Mouse (Mus musculus) spleen, adult 2 months (tissue): ENCODE results near the gene Gm10643. TPM values are rescaled to one million over a fixed set of nuclear protein-coding genes. Genes with fewer than 3 reads are reported as not detected.

Experiments used
- DNase-seq, 2 experiments: peaks; one replicate each; pipeline versions ENCODE4 v3.0.0 to v3.0.0-alpha.2; 2012 to 2021; ENCODE audit warnings: low spot score in 2 of 2, low read depth in 1 of 2
- H3K27ac ChIP-seq: fragments of 200-500 bp; 2 replicates; pipeline ENCODE4 v1.5.1; 2012; ENCODE audit warnings: low read length, inconsistent platforms; ENCODE audit not compliant: insufficient read depth
- H3K27me3 ChIP-seq: fragments of 200-500 bp; 2 replicates; pipeline ENCODE4 v1.6.1; 2012; ENCODE audit warnings: mild to moderate bottlenecking, moderate library complexity, low read length, inconsistent platforms; ENCODE audit not compliant: control insufficient read depth, insufficient read depth
- H3K36me3 ChIP-seq: fragments of 200-500 bp; 2 replicates; pipeline ENCODE4 v1.6.1; 2012; ENCODE audit warnings: mild to moderate bottlenecking, low read length, inconsistent platforms; ENCODE audit not compliant: control insufficient read depth, insufficient read depth
- H3K4me1 ChIP-seq: fragments of 200-500 bp; 2 replicates; pipeline ENCODE4 v1.6.1; 2011; ENCODE audit warnings: inconsistent platforms; ENCODE audit not compliant: control insufficient read depth, insufficient read depth, insufficient read length
- H3K4me3 ChIP-seq: fragments of 200-500 bp; 2 replicates; pipeline ENCODE4 v1.5.1; 2011; ENCODE audit warnings: mild to moderate bottlenecking, inconsistent platforms; ENCODE audit not compliant: insufficient read depth, insufficient read length; ENCODE audit errors: extremely low read depth
- CTCF ChIP-seq: fragments of 200-500 bp; IDR thresholded peaks from 2 replicates; pipeline ENCODE4 v1.5.1; 2011; ENCODE audit warnings: mild to moderate bottlenecking, inconsistent platforms; ENCODE audit not compliant: insufficient read depth, insufficient read length, insufficient replicate concordance; ENCODE audit errors: extremely low read depth
- POLR2A ChIP-seq: fragments of 200-500 bp; IDR thresholded peaks from 2 replicates; pipeline ENCODE4 v1.6.1; 2011; ENCODE audit warnings: low read depth, low read length, inconsistent platforms
- WGBS: fragments of 180-500 bp; shearing (Covaris S2); methylation state at CpG from one replicate; pipeline ENCODE4 v1.1.7; 2018; 5-methylcytosine and 5-hydroxymethylcytosine counted together
- polyA plus RNA-seq: library from polyadenylated mRNA; depleted of rRNA; stranded (reverse); fragments of >200 nt; gene quantifications from 2 replicates; pipeline ENCODE4 v1.2.3, GENCODE M21; 2012

Gm10643 gene
- polyA plus RNA-seq, 1 experiment = 0.35 TPM

- Histone ChIP-seq H3K4me1 (peaks cover 26% of the 10 kb centered on the region), H3K27me3 (no peaks in the 10 kb centered on the region), H3K36me3 (no peaks in the 10 kb centered on the region), H3K27ac (peak overlapping the region; percentile 16; the same call in 1 of the 2 replicates), H3K4me3 (no peak overlapping the region)
- TF ChIP-seq POLR2A (no peak), CTCF (no peak)
- DNase-seq = no peak
- 81% methylated on average over 7 of the region's 7 CpGs for WGBS
These were observed 3.0 kb upstream of the Gm10643 start for GRCm38 (mm10) chr8:84067911-84068310.

GRCm38 (mm10) chr8:84067047-84067573, 2.2 kb upstream of the Gm10643 start:
- H3K4me3 ChIP-seq = peak overlapping the region; percentile 73
- 2% methylated on average over 53 of the region's 58 CpGs for WGBS
- H3K27ac ChIP-seq = peak overlapping the region; percentile 85
- H3K27me3 ChIP-seq = no peaks in the 10 kb centered on the region
- peak; percentile 78 to 96 for DNase-seq
- TF ChIP-seq POLR2A (peak; percentile 53), CTCF (no peak)
- H3K4me1 ChIP-seq = peaks cover 21% of the 10 kb centered on the region
- H3K36me3 ChIP-seq = no peaks in the 10 kb centered on the region

GRCm38 (mm10) chr8:84066291-84066930, 1.5 kb upstream of the Gm10643 start, which contains the start of gene Rfx1:
Gene Rfx1, plus strand, starts transcription at chr8:84066834.
- H3K27ac ChIP-seq = peak within 1 kb of the TSS; percentile 95
- peak within 1 kb of the TSS; percentile 73 for H3K4me3 ChIP-seq
- WGBS = under 1% methylated on average over 51 of the region's 51 CpGs
- peaks cover 21% of the 10 kb centered on the region for H3K4me1 ChIP-seq
- no peaks in the 10 kb centered on the region for H3K27me3 ChIP-seq
- peak; percentile 99 to 100 for DNase-seq
- TF ChIP-seq POLR2A (peak; percentile 81), CTCF (no peak)
- no peaks in the 10 kb centered on the region for H3K36me3 ChIP-seq

GRCm38 (mm10) chr8:84065457-84066072, 628 bp upstream of the Gm10643 start:
- no peak for DNase-seq
- WGBS = 12% methylated on average over 5 of the region's 5 CpGs

GRCm38 (mm10) chr8:84063861-84064610, 901 bp downstream of the Gm10643 start:
- Histone ChIP-seq H3K36me3 (no peaks in the 10 kb centered on the region), H3K27ac (peak overlapping the region; percentile 97), H3K27me3 (no peaks in the 10 kb centered on the region), H3K4me3 (no peak overlapping the region), H3K4me1 (peaks cover 19% of the 10 kb centered on the region)
- WGBS = 11% methylated on average over 8 of the region's 8 CpGs
- TF ChIP-seq CTCF (no peak), POLR2A (no peak)
- DNase-seq = peak; percentile 64 to 83

More at GRCm38 (mm10) chr8:84065457-84066072, 628 bp upstream of the Gm10643 start:
- Histone ChIP-seq H3K36me3 (no peaks in the 10 kb centered on the region), H3K27me3 (no peaks in the 10 kb centered on the region), H3K4me1 (peaks cover 21% of the 10 kb centered on the region), H3K4me3 (peak overlapping the region; percentile 70), H3K27ac (peak overlapping the region; percentile 97)
- TF ChIP-seq CTCF (no peak), POLR2A (no peak)

- Histone ChIP-seq H3K4me1 (peaks cover 18% of the 10 kb centered on the region), H3K27ac (no peak overlapping the region), H3K4me3 (no peak overlapping the region), H3K27me3 (no peaks in the 10 kb centered on the region), H3K36me3 (no peaks in the 10 kb centered on the region)
- no peak for DNase-seq
- WGBS = 86% methylated on average over 2 of the region's 2 CpGs
- TF ChIP-seq CTCF = no peak
- no peak for TF ChIP-seq POLR2A
These were observed 4.7 kb downstream of the Gm10643 start for GRCm38 (mm10) chr8:84060245-84060644.

- Histone ChIP-seq H3K27me3 (no peaks in the 10 kb centered on the region), H3K36me3 (no peaks in the 10 kb centered on the region), H3K4me1 (peaks cover 9% of the 10 kb centered on the region), H3K27ac (no peak overlapping the region), H3K4me3 (no peak overlapping the region)
- no peak for TF ChIP-seq POLR2A
- TF ChIP-seq CTCF = no peak
- 94% methylated on average over 2 of the region's 2 CpGs for WGBS
- no peak for DNase-seq
These were observed 5.7 kb downstream of the Gm10643 start for GRCm38 (mm10) chr8:84059226-84059625.
